Mouse (Mus musculus) hindbrain, embryonic 10.5 days (tissue): ENCODE results near the gene Xrcc6. TPM values are rescaled to one million over a fixed set of nuclear protein-coding genes. Genes with fewer than 3 reads are reported as not detected.

Experiments
- DNase-seq: peaks from one replicate; pipeline ENCODE4 v3.0.0-alpha.2; 2017; ENCODE audit warnings: low spot score
- H3K27ac ChIP-seq: fragments of 300-500 bp; sonication (generic); 2 replicates; pipeline ENCODE4 v1.5.1; 2016; ENCODE audit warnings: mild to moderate bottlenecking, moderate library complexity
- H3K27me3 ChIP-seq: fragments of 300-500 bp; sonication (generic); 2 replicates; pipeline ENCODE4 v1.6.1; 2016; ENCODE audit warnings: mild to moderate bottlenecking; ENCODE audit not compliant: poor library complexity, insufficient read depth, severe bottlenecking
- H3K36me3 ChIP-seq: fragments of 300-500 bp; sonication (generic); 2 replicates; pipeline ENCODE4 v1.6.1; 2016; ENCODE audit warnings: mild to moderate bottlenecking, moderate library complexity
- H3K4me1 ChIP-seq: fragments of 300-500 bp; sonication (generic); replicated peaks from 2 replicates; pipeline ENCODE4 v1.6.1; 2016; ENCODE audit warnings: mild to moderate bottlenecking
- H3K4me3 ChIP-seq: fragments of 300-500 bp; sonication (generic); 2 replicates; pipeline ENCODE4 v1.5.1; 2016; ENCODE audit warnings: mild to moderate bottlenecking, moderate library complexity
- H3K9me3 ChIP-seq: fragments of 300-500 bp; sonication (generic); 2 replicates; pipeline ENCODE4 v1.6.1; 2016; ENCODE audit warnings: mild to moderate bottlenecking, moderate library complexity
- WGBS: fragments of 180-500 bp; shearing (Covaris S2); methylation state at CpG from one replicate; pipeline ENCODE4 v1.1.7; 2016; 5-methylcytosine and 5-hydroxymethylcytosine counted together
- polyA plus RNA-seq: library from polyadenylated mRNA; unstranded; fragments of >200 nt; fragmentation: Nextera tagmentation; extraction: Ambion mirVana; gene quantifications from 2 replicates; pipeline ENCODE4 v1.2.1, GENCODE M21; 2016

Xrcc6 gene
- polyA plus RNA-seq, 1 experiment from 2014 or later, result 62.1 TPM

DNA sequence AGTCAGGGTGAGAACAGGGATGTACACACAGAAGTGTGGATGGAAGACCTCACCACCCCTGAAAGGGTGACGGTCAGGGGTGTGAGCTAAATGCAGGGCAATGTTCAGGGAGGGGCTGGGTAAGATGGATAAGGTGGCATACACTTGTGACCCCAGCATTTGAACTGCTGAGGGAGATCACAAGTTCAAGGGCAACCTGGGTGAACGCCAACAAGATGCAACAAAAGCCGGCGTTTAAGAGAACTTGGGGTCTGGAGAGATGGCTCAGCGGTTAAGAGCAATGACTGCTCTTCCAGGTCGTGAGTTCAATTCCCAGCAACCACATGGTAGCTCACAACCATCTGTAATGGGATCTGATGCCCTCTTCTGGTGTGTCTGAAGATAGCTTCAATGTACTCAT lies 32.9 kb upstream of the Xrcc6 start:
- Histone ChIP-seq H3K36me3 (peaks cover 54% of the 10 kb centered on the region), H3K27me3 (no peaks in the 10 kb centered on the region), H3K9me3 (no peaks in the 10 kb centered on the region), H3K4me1 (peaks cover 3% of the 10 kb centered on the region; the same call in 1 of the 2 replicates), H3K4me3 (no peak overlapping the region), H3K27ac (no peak overlapping the region)
- no peak for DNase-seq
- WGBS, result 95% methylated on average over 6 of the region's 6 CpGs

DNA sequence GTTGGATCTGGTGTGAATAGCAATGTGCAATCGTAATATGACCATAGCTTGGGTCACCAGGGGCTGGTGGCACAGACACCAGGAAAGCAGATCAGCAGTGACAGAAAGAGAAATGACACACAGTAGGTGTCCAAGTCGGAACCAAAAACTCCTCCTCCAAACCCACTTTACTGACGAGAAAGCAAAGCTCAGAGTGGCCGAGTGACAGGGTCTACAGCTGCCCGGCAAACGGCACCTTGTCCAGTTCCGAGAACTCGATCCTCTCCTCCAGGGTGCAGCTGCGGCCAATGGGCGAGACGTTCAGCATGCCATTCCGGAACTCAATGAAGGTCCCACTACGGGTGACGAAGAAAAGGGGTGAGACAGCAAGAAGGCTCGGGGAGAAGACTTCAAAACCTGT lies 32.2 kb upstream of the Xrcc6 start:
- H3K4me3 ChIP-seq, result no peak overlapping the region
- H3K36me3 ChIP-seq, result peaks cover 52% of the 10 kb centered on the region
- H3K27ac ChIP-seq, result no peak overlapping the region
- no peaks in the 10 kb centered on the region for H3K27me3 ChIP-seq
- 94% methylated on average over 15 of the region's 15 CpGs for WGBS
- H3K9me3 ChIP-seq, result no peaks in the 10 kb centered on the region
- H3K4me1 ChIP-seq, result peaks cover 10% of the 10 kb centered on the region
- DNase-seq, result no peak

DNA sequence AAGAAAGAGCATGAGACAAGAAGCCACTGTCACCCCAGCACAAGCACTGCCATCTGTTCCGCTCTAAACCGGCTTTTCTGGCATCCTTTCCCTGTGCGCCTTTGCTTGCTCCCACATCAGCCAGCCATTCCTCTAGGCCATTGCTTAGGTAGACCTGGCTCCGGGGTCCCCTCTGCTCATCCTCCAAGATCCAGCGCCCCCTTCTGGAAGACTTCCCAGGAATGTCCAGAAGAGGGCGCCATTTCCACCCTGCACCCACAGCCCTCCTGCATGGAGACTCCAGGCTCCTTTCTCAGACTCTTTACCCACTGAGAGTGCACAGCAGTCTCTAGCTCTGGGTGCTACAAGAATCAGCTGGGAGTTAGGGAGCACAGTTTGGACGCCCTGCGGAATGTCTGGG lies 31.2 kb upstream of the Xrcc6 start:
- Histone ChIP-seq H3K36me3 (peaks cover 42% of the 10 kb centered on the region), H3K9me3 (no peaks in the 10 kb centered on the region), H3K4me1 (peaks cover 20% of the 10 kb centered on the region), H3K4me3 (no peak overlapping the region), H3K27ac (no peak overlapping the region), H3K27me3 (no peaks in the 10 kb centered on the region)
- 53% methylated on average over 8 of the region's 8 CpGs for WGBS
- DNase-seq, result peak; percentile 53

DNA sequence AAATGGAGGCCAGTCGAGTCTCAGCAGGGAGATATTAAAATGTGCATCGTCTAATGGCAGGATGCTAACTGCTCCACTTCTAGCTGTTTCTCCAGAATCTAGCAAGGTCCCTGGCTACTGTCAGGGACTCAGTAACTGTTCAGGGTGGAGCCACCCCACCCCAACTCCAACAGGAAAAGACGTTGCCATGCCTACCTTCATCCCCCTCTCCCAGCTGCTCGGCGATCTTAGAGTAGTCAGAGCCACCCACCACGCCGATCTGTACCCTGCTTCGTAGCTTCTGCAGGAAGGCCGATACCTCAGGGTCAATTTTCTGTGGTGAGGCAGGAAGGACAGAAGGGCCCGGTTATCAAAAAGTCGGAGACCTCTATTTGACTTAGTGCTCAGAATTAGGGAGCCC lies 30.0 kb upstream of the Xrcc6 start:
- H3K27me3 ChIP-seq, result no peaks in the 10 kb centered on the region
- no peak for DNase-seq
- H3K36me3 ChIP-seq, result peaks cover 32% of the 10 kb centered on the region
- no peaks in the 10 kb centered on the region for H3K9me3 ChIP-seq
- H3K4me3 ChIP-seq, result no peak overlapping the region
- H3K4me1 ChIP-seq, result peaks cover 22% of the 10 kb centered on the region
- no peak overlapping the region for H3K27ac ChIP-seq
- WGBS, result 91% methylated on average over 11 of the region's 11 CpGs

DNA sequence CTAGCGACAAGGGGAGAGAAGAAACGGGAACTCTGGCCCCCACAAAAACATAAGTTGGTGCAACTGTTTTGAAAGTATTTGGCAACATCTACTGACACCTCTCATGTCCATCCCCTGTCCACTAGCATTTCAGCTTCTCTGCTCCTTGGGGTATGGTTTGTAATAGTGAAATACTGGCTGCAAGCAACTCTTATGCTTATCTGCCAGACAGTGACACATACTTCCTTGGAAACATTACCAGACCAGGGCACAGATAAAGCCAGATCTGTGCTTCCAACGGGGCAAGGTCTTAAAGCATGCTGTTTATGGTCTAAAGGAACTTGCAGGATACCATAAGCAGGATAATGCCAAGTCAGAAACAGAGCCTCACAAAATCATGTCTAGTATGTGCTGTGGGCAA lies 28.7 kb upstream of the Xrcc6 start:
- peaks cover 26% of the 10 kb centered on the region for H3K36me3 ChIP-seq
- WGBS, result 93% methylated on average over 3 of the region's 3 CpGs

DNA sequence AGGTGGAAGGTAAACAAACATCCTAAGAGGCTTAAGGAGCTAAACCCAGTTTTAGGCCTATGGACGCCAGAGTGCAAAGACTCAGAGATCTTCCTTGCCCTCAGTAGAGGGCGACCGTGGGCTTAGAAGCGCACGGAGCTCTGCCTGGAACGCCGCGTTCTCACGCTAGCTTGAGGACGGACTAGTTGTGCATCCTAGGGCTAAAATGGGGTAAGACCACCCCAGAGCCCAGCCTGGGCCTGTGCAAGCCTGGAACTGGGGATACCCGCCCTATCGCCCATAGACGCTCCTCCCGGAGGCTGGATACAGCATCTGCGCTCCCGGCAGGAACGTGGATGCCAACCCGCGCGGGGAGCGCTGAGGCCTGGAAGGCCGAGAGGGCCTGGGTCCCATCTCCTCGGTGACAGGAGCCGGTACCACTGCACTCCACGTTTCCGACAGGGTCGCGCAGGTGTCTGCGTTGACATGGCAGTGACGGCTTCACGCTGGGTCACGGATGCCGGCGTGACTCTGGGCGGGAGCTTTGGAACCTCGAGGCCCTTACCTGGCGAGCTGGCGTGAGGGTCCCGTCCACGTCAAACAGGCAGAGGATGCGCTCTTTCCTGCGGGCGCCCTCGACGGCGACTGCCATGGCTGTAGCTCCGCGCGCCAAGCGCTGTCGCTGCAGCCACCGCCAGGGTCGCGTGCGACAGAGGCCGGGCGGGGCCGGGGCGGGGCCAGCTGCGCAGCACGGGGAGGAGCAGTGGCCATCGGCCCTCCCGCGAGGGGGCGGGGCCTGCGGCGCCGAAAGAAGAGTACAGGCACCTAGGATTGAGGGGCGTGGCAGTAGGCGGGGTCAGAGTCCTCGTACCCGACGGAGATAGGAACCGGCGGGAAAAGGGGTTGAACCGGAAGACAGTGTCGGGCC lies 27.2 kb upstream of the Xrcc6 start, which contains the start of gene Pmm1:
Pmm1 (minus strand) TSS at position 760 of the 907 bp plus-strand sequence.
- H3K27ac ChIP-seq, result peak within 1 kb of the TSS; percentile 92
- no peaks in the 10 kb centered on the region for H3K9me3 ChIP-seq
- WGBS, result under 1% methylated on average over 77 of the region's 77 CpGs
- H3K4me1 ChIP-seq, result peaks cover 24% of the 10 kb centered on the region
- peak within 1 kb of the TSS; percentile 73 for H3K4me3 ChIP-seq
- peak; percentile 99 for DNase-seq
- H3K27me3 ChIP-seq, result no peaks in the 10 kb centered on the region
- peaks cover 11% of the 10 kb centered on the region; the same call in 1 of the 2 replicates for H3K36me3 ChIP-seq

More for the DNA sequence above, 28.7 kb upstream of the Xrcc6 start:
- H3K4me1 ChIP-seq, result peaks cover 22% of the 10 kb centered on the region
- no peaks in the 10 kb centered on the region for H3K27me3 ChIP-seq
- H3K4me3 ChIP-seq, result no peak overlapping the region
- DNase-seq, result no peak
- no peaks in the 10 kb centered on the region for H3K9me3 ChIP-seq
- no peak overlapping the region for H3K27ac ChIP-seq

DNA sequence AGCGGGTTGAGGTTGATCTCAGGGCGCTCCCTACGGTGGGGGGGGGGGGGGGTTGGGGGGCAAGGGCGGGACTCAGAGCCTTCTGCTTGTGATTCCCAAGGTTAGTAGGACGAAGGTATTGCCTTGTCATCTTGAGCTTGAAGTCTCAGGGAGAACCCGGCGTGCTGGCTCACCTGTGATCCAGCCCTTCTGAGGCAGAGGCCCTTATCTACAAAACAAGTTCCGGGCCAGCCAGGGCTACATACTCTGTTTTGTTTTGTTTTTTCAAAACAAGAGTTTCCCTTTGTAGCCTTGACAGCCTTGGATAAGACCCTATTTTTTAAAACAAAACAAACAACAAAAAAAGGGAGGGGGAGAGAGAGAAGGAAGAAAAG lies 26.6 kb upstream of the Xrcc6 start:
- Histone ChIP-seq H3K4me3 (peak overlapping the region; percentile 73), H3K4me1 (peaks cover 24% of the 10 kb centered on the region), H3K36me3 (0 out of 2 replicates have a peak, but pooled peaks cover 6% of the 10 kb centered on the region), H3K27me3 (no peaks in the 10 kb centered on the region), H3K9me3 (no peaks in the 10 kb centered on the region), H3K27ac (peak overlapping the region; percentile 92)
- DNase-seq, result no peak
- WGBS, result 4% methylated on average over 8 of the region's 8 CpGs

DNA sequence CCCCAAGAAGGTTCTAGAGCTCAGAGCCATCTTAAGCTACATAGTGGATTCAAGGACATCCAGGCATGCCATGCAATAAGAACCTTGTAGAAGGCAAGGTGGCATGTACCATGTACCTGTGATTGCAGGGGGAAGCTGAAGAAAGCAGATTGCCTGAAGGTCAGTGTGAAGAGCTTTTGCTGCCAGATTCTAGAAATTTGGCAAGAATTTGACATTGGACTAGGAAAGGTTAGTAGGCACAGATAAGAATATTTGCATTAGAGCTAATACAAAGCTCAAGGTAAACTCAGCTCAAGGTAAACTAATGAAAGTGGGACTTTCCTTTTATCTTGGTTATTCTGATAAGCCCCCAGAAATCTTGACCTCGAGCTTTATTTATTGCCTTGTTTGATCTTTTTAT lies 23.4 kb upstream of the Xrcc6 start:
- Histone ChIP-seq H3K36me3 (no peaks in the 10 kb centered on the region), H3K4me3 (no peak overlapping the region), H3K27me3 (no peaks in the 10 kb centered on the region), H3K27ac (no peak overlapping the region), H3K4me1 (peaks cover 31% of the 10 kb centered on the region), H3K9me3 (no peaks in the 10 kb centered on the region)
- no peak for DNase-seq
- 78% methylated on average over 1 of the region's 1 CpGs for WGBS

DNA sequence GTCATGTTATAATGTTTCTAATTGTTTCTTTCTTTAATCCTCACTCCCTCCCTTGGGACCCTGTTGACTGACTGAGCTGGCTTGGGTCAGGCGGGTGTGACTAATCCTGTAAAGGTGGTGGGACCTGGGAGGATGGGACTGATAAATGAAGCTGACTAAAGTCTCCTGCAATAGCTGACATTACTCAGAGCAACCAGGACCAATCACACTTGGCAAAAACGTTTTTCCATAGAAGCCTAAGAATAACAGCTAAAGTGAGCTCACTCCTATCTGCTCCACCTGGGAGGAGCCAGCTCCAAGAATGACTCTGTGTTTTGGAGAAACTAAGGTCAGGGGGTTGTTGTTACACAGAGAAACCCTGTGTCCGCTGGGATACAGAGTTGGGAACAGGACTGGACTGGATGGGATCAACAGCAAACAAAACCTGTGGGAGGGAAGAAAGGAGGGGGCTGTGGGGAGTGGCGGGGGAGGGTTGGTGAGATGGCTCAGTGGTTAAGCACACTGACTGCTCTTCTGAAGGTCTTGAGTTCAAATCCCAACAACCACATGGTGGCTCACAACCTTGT lies 22.6 kb upstream of the Xrcc6 start:
- Histone ChIP-seq H3K27ac (no peak overlapping the region), H3K9me3 (peaks cover 6% of the 10 kb centered on the region; the same call in 1 of the 2 replicates), H3K4me3 (no peak overlapping the region), H3K4me1 (peaks cover 30% of the 10 kb centered on the region), H3K36me3 (no peaks in the 10 kb centered on the region), H3K27me3 (no peaks in the 10 kb centered on the region)
- 57% methylated on average over 4 of the region's 4 CpGs for WGBS
- no peak for DNase-seq

DNA sequence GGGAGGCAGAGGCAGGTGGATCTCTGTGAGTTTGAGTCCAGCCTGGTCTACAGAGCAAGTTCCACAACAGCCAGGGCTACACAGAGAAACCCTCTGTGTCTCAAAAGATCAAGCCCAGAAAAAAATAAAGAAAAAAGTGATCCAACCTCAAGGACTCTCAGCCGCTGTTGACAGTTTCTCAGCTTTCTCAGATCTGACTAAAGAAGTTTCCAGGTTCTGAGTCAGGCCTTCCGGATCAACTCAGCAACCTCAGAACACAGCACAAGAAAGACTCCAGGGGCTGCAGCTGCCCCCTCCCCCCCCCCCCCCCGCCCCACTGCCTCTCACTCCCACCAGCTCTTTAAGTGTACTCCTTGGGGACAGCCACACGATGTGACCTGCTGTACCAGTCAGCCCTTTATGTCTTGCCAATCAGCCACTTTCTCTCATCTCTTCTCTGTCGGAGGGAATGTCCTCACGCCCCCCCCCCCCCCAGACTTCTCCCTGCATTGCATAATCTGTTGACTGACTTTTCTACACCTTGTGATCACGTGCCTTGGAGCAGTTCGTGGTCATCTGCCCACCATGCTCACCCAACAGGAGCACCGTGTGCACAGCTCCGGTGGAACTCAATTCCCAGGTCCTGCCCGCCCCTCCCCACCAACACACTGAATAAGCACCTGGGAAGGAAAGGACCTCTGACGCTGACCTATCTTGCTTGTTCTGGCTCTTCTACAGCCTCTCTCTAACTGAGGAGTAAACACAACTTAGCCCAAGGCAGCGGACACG lies 21.4 kb upstream of the Xrcc6 start:
- no peak for DNase-seq
- H3K27me3 ChIP-seq, result no peaks in the 10 kb centered on the region
- peaks cover 11% of the 10 kb centered on the region; the same call in 1 of the 2 replicates for H3K9me3 ChIP-seq
- 78% methylated on average over 14 of the region's 14 CpGs for WGBS
- H3K27ac ChIP-seq, result no peak overlapping the region
- no peak overlapping the region for H3K4me3 ChIP-seq
- H3K4me1 ChIP-seq, result peaks cover 18% of the 10 kb centered on the region; the same call in 1 of the 2 replicates
- H3K36me3 ChIP-seq, result no peaks in the 10 kb centered on the region

DNA sequence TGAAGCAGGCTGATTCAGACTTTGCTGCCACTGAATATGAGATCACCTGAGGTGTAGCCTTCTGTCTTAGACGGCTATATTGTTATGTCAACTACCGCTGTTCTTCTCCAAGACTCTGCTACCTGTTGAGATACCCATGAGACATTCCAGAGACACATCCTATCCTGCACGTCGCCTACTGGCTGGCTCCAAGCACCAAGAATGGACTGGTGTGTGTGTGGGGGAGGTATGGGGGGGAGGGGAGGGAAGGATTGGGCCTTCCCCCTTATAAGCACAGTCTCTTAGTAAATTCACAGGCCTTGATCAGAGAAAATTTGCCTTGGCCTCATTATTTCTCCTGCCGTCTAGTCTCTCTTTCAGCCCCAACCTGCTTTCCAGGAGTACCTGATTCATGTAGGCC lies 19.8 kb upstream of the Xrcc6 start:
- DNase-seq, result no peak
- H3K27ac ChIP-seq, result no peak overlapping the region
- H3K27me3 ChIP-seq, result no peaks in the 10 kb centered on the region
- H3K4me1 ChIP-seq, result peaks cover 14% of the 10 kb centered on the region; the same call in 1 of the 2 replicates
- H3K9me3 ChIP-seq, result peaks cover 18% of the 10 kb centered on the region
- WGBS, result 86% methylated on average over 5 of the region's 5 CpGs
- no peaks in the 10 kb centered on the region for H3K36me3 ChIP-seq
- no peak overlapping the region for H3K4me3 ChIP-seq

DNA sequence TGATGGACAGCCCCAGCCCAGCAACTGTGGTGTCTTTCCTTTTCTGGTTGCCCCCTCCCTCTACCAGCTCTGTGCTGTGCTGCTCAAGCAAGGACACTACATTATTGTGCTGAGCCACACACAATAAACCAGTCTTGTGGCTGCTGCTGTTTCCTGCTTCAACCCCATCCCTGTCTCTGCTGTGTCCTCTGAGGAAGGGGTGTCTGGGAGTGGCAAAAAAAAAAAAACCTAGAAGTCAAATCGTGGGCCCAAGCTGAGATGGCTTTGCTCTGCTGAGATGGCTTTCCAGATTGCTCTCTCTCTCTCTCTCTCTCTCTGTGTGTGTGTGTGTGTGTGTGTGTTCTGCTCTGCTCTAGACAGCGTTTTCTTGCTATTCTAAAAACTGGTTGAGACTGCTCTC lies 19.2 kb upstream of the Xrcc6 start:
- H3K4me1 ChIP-seq, result peaks cover 14% of the 10 kb centered on the region; the same call in 1 of the 2 replicates
- H3K9me3 ChIP-seq, result peaks cover 22% of the 10 kb centered on the region
- H3K27me3 ChIP-seq, result no peaks in the 10 kb centered on the region
- DNase-seq, result no peak
- H3K4me3 ChIP-seq, result no peak overlapping the region
- H3K27ac ChIP-seq, result no peak overlapping the region
- no peaks in the 10 kb centered on the region for H3K36me3 ChIP-seq
- WGBS, result 80% methylated on average over 2 of the region's 2 CpGs
